Mouse (Mus musculus): ENCODE data around the gene Ap4b1.

- no peak for TF ChIP-seq POLR2A (IDR thresholded peaks at IDR 0.05; ENCODE audit: extremely low read depth, insufficient read depth, low read length)
- no peak for TF ChIP-seq CTCF (IDR thresholded peaks at IDR 0.05; ENCODE audit: low read depth, low read length)
Observed at GRCm38 (mm10) chr3:103778660-103779059, 30.7 kb upstream of the Ap4b1 start.

All from liver, adult 2 months (tissue).